Mouse (Mus musculus) large intestine, adult 2 months (tissue): ENCODE results near the gene Herc3. TPM values are rescaled to one million over a fixed set of nuclear protein-coding genes. Genes with fewer than 3 reads are reported as not detected.
"Not testable (repeated sequence)": the region's sequence is repeated elsewhere in the genome, so short reads cannot be mapped to it uniquely, and the experiment has no call there.

Experiments
- DNase-seq: peaks from one replicate; pipeline ENCODE4 v3.0.0-alpha.2; 2012; ENCODE audit warnings: low read depth, low spot score
- WGBS: fragments of 180-500 bp; shearing (Covaris S2); methylation state at CpG from one replicate; pipeline ENCODE4 v1.1.7; 2018; 5-methylcytosine and 5-hydroxymethylcytosine counted together
- polyA plus RNA-seq: library from polyadenylated mRNA; depleted of rRNA; stranded (reverse); fragments of >200 nt; gene quantifications from 2 replicates; pipeline ENCODE4 v1.2.3, GENCODE M21; 2012; rRNA removed

Herc3 gene
- 5.0 and 10.7 TPM in 2 replicates for polyA plus RNA-seq

DNA sequence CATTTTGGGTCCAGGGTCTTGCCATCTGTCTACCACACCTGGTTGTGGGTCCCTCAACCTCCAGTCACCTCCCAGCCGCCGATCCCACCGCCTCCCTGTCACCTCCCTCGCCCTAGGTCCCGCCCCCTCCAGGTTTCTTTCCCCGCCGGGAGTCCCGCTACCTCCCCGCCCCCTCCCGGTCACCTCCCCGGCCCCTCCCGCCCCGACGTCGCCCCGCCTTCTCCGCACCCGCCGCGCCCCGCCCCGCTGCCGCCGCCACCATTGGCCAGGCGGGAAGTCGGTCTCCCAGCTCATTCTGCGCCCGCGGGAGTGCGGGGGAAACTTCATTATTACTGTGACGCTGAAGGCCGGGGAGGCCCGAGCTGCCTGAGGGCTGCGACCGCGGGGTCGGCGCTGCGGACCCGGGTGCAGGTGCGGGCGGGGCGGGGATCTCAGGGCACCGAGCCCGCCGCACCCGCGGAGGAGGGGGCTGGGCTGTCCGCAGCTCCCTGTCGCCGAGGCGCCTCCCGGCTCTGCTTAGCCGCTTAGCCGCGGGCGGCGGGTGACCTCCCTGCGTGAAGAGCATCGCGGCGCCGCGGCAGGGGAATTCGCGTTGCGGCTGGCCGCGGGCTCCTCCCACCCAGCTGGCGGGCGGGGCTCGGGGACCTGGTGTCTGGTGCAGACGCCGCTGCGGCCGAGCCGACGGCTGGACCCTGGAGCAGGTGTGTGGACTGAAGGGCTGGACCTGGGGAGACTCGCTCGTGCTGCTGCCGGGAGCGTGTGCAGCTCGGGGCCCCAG lies at the start of gene Herc3:
Gene Herc3 (plus strand): TSS at position 234 of the 778 bp plus-strand sequence.
- WGBS: 1% methylated on average over 80 of the region's 83 CpGs
- peak; percentile 39 for DNase-seq

DNA sequence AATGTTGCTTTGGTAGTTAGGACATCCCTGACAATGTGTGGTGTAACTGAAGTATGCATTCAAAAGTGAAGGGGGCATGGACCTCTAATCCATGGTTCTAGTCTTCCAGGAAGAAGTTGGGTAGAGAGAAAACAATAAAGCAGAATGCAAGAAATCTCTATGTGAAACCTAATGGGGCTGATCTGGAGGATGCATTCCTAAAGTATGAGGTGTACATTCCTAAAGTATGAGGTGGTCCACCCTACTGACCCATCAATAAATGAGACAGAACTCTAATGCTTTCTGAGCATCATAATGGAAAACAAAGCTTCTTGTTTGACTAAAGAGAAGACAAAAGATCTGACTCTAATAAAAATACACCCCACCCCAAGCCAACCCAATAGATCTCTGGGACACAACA lies 29.9 kb upstream of the Herc3 start:
- DNase-seq: no peak

DNA sequence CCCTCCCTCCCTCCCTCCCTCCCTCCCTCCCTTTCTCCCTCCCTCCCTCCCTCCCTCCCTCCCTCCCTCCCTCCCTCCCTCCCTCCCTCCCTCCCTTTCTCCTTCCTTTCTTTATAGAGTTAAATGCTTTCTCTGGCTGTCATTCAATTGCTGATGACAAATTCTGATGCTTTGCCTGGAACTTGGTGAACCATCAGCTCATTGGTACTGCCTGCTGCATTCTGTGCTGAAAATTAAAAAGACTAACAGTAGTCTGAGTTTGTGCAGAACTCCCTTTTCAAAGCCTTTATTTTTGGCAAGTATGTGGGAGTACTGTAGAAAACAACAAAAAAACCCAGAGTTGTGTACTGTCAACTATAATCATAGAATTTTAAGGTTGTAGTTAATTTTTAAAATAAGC lies 16.9 kb upstream of the Herc3 start:
- DNase-seq: no peak

GRCm38 (mm10) chr6:58817037-58817436 lies 14.2 kb upstream of the Herc3 start:
- WGBS: 98% methylated on average over 7 of the region's 11 CpGs
- DNase-seq: not testable (repeated sequence)

DNA sequence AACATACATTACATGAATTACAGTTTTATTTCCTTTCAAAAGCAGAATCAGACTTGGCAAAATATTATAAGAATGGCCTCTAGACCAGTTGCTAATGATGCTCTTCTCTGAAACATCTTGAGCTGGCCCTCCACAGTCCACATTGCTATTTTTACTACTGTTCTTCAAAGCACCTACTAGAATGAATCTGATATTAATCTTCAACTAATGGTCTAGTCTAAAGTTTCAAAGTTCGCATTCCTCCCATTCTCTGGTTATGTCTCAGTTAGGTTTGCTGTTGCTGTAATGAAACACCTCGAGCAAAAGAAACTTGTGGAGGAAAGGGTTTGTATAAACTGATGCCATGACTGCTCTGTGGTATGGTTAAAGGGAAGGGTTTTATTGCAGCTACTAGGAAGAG lies 5.6 kb upstream of the Herc3 start:
- DNase-seq: no peak
- WGBS: 61% methylated on average over 2 of the region's 2 CpGs

GRCm38 (mm10) chr6:58826089-58826488 lies 5.2 kb upstream of the Herc3 start:
- WGBS: 74% methylated on average over 2 of the region's 2 CpGs
- DNase-seq: no peak

DNA sequence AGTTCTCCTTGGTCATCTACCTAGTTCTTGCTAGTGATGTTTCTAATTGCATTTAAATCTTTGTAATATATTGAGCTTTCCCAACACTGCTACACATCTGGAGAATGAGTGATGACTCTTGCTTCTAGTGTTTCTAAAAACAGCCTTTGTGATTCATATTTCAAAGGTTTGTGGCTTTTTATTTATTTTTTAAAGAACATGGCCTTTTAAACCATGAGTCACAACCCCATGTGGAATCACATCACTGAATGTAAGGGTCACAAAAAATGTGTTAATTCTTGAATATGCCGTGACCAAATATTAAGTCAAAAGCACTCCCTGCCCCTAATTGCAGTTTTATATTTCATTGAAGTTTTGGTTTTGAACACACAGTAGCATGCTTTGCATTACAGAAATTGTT lies 2.7 kb upstream of the Herc3 start:
- no peak for DNase-seq
- WGBS: 79% methylated on average over 1 of the region's 1 CpGs

- no peak for DNase-seq
- 9% methylated on average over 7 of the region's 7 CpGs for WGBS
Observed at GRCm38 (mm10) chr6:58830840-58831231, 429 bp upstream of the Herc3 start.

GRCm38 (mm10) chr6:58832591-58833018 lies 1.3 kb downstream of the Herc3 start:
- peak; percentile 18 for DNase-seq
- 12% methylated on average over 7 of the region's 7 CpGs for WGBS

DNA sequence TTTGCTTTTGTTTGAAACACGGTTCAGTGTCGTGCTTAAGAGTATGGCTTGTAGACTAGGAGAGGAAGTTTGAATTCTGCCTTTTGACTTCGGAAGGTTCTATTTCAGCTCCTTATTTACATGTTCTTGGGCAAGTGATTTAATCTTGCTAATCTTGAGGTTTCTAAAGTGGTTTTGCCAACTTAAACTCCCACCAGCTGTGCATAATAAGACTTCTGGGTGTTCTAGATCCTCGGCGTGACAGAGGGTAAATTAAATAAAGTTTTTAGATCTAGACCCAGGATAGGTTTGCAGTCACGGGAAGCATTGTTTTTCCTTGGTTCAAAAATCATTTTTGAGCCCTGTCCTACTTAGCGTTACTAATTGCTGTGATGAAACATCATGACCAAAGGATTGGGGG lies 3.2 kb downstream of the Herc3 start:
- DNase-seq: no peak
- 85% methylated on average over 7 of the region's 7 CpGs for WGBS

- no peak for DNase-seq
- WGBS: 95% methylated on average over 1 of the region's 1 CpGs
Observed at GRCm38 (mm10) chr6:58835591-58835990, 4.3 kb downstream of the Herc3 start.

GRCm38 (mm10) chr6:58836476-58836875 lies 5.2 kb downstream of the Herc3 start:
- DNase-seq: no peak
- WGBS: 72% methylated on average over 2 of the region's 2 CpGs

DNA sequence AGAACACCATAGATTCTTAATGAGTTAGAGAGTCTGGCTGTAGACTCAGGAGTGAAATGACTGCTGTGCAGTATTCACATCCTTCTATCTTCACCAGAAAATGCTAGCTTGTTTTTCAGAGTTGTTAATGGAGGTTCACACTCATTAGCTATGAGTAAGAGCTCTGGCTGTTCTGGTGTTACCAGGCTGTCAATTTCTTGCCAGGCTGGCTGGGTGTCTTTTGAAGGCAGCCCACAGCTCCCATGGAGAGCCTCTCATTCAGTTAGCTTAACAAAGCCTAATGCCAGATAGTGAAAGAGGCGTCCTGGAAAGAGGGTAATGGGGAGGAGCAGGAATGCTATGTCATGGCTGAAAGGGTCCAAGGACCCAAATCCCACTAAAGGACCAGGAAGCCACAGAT lies 6.7 kb downstream of the Herc3 start:
- DNase-seq: no peak
- 84% methylated on average over 1 of the region's 1 CpGs for WGBS

- no peak for DNase-seq
- WGBS: 62% methylated on average over 2 of the region's 2 CpGs
Observed at GRCm38 (mm10) chr6:58841208-58841607, 9.9 kb downstream of the Herc3 start.

DNA sequence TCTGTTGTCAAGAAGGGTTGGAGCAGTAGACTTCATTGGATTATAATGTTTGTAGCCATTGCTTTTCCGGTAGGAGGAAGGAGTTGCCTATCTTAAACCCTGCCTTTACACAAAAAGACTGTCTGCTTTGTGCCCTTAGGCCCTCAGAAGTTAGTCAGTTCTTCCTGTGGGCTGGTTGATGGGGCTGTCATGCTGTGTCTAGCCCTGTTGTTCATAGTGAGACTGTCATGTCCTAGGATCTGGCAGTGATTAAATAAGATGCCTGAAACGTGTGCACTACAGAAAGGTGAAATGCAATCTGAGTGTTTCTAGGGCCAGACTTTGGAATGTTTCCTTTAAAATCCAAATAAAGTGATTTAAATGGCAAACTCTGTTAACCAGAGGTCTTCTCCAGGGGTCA lies 10.9 kb downstream of the Herc3 start:
- 67% methylated on average over 2 of the region's 2 CpGs for WGBS

GRCm38 (mm10) chr6:58843580-58843979 lies 12.3 kb downstream of the Herc3 start:
- no peak for DNase-seq
- 92% methylated on average over 9 of the region's 9 CpGs for WGBS

More for the DNA sequence above, 10.9 kb downstream of the Herc3 start:
- DNase-seq: no peak

- 85% methylated on average over 8 of the region's 8 CpGs for WGBS
Observed at GRCm38 (mm10) chr6:58844188-58844822, 13.0 kb downstream of the Herc3 start.

GRCm38 (mm10) chr6:58846850-58847692 lies 15.8 kb downstream of the Herc3 start:
- WGBS: 76% methylated on average over 9 of the region's 9 CpGs
- DNase-seq: no peak

More at GRCm38 (mm10) chr6:58844188-58844822, 13.0 kb downstream of the Herc3 start:
- DNase-seq: no peak

DNA sequence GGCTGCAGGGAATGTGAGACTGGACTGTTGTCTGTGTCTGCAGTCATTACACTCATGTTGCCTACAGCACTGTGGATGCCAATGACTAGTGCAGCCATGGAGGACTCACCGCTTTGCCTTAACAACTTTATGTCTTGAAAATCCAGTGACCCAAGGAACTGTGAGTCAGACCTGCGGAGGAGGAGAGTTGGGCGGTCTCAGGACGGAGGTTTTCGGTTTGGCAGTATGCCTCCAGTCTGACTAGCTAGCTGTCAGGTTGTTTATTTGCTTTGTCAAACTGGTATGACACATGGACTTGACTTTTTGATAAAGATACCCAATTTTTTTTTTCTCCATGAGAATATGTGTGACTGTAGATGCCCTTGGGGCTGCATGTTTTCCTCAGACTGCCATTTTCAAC lies 16.6 kb downstream of the Herc3 start:
- WGBS: 86% methylated on average over 5 of the region's 5 CpGs
- DNase-seq: no peak

DNA sequence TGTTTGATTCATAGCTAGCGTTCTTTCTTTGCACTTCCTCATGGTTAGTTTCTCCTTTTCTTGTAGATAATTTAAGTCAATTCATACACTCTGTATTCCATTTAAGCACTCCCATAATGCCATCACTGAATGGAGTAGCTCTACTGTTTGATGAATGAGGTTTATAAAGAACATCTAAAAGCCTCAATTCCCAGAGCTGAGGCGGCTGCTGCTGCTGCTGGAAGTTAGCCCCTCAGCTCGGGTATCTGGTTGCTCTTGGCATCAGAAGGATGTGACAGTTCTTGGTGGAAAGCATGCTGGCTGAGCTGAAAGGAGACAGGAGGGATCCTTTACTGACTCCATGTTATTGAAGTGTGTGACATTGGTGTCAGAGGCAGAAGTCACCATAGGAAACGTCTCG lies 18.1 kb downstream of the Herc3 start:
- 83% methylated on average over 5 of the region's 5 CpGs for WGBS
- DNase-seq: no peak
